Mouse (Mus musculus) brain, embryonic 14.5 days (tissue): Measurements from ENCODE around the gene Utp20.

Experiments used
- CTCF ChIP-seq: fragments of 200-500 bp; IDR thresholded peaks from 2 replicates; pipeline ENCODE4 v1.5.1; 2012; ENCODE audit warnings: inconsistent platforms, mild to moderate bottlenecking, moderate library complexity, borderline replicate concordance; ENCODE audit not compliant: insufficient read depth, insufficient read length; ENCODE audit errors: extremely low read depth
- POLR2A ChIP-seq: fragments of 200-500 bp; IDR thresholded peaks from 2 replicates; pipeline ENCODE4 v1.6.1; 2012; ENCODE audit warnings: mild to moderate bottlenecking, inconsistent platforms, borderline replicate concordance; ENCODE audit not compliant: poor library complexity, insufficient read depth, insufficient read length, severe bottlenecking; ENCODE audit errors: extremely low read depth

GRCm38 (mm10) chr10:88741426-88741825 is 85.2 kb downstream of the Utp20 start:
- TF ChIP-seq CTCF: no peak
- no peak for TF ChIP-seq POLR2A
